Comparison of ENCODE assay signal across 8 mouse cellular contexts in the genomic region with DNA sequence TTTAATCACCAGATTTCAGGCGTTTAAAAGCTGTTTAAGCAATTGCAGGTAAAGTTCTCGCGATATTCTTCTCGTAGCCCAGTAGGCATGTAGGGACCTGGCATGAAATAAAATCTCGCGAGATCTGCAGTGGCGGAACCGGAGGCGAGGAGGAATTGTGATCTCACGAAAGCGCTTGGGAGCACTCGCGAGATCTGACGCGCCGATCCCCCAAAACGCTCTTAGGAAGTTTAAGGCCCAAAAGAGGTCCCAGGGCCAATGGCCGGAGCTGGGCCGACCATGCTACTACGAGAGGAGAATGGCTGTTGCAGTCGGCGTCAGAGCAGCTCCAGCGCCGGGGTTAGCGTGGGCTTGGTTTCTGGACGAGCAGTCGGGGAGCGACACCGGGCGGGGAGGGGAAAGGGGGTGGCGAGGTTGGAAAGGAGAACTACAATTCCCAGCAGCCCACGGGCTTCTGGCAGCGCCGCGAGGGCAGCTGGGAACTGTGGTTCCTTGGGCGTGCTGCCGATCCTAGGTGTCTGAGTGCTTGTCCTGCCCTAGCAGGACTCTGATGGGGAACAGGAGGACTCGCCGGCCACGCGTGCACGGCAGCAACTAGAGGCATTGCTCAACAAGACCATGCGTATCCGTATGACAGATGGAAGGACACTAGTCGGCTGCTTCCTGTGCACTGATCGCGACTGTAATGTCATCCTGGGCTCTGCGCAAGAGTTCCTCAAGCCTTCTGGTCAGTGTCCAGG. TPM values are rescaled to one million over a fixed set of nuclear protein-coding genes. Genes with fewer than 3 reads are reported as not detected.
DNase-seq lines count a peak whose midpoint lies in the region; ATAC-seq lines count a peak whose summit lies in the region.

No protein-coding gene starts in this region.

- H3K9me3 ChIP-seq in hindbrain, embryonic 16.5 days (ENCODE audit: control insufficient read depth, low read length), result no peaks in the 10 kb centered on the region

- H3K4me3 ChIP-seq in hindbrain, embryonic 16.5 days (ENCODE audit: low read length), result peak overlapping the region; percentile 78
- peak overlapping the region; percentile 83 for H3K4me3 ChIP-seq in macrophage (ENCODE audit: inconsistent target)

- ATAC-seq in hindbrain, embryonic 16.5 days, result peak; percentile 94

- H3K9ac ChIP-seq in hindbrain, embryonic 16.5 days (ENCODE audit: low read depth, low read length), result peak overlapping the region; percentile 95

- H3K4me2 ChIP-seq in hindbrain, embryonic 16.5 days (ENCODE audit: low read length), result peak overlapping the region; percentile 80

- H3K36me3 ChIP-seq in hindbrain, embryonic 16.5 days (ENCODE audit: control insufficient read depth, insufficient read depth, low read length), result peaks cover 17% of the 10 kb centered on the region
- H3K36me3 ChIP-seq in macrophage (ENCODE audit: inconsistent target), result 0 out of 2 replicates have a peak, but pooled peaks cover 4% of the 10 kb centered on the region

- H3K27me3 ChIP-seq in hindbrain, embryonic 16.5 days (replicated peaks; ENCODE audit: control insufficient read depth, insufficient read depth, low read length), result no peaks in the 10 kb centered on the region

- H3K79me2 ChIP-seq in macrophage (ENCODE audit: inconsistent target), result peaks cover 10% of the 10 kb centered on the region; the same call in 1 of the 2 replicates

- under 1% methylated on average over 43 of the region's 48 CpGs for WGBS in hindbrain, embryonic 16.5 days
- WGBS in macrophage (ENCODE audit: missing documents), result under 1% methylated on average over 48 of the region's 48 CpGs

- peaks cover 13% of the 10 kb centered on the region for H3K4me1 ChIP-seq in hindbrain, embryonic 16.5 days (ENCODE audit: control insufficient read depth, insufficient read depth, low read depth, low read length)

- peak; percentile 100 for DNase-seq in R1 (ENCODE audit: low read depth, low spot score)
- peak; percentile 95 to 98 for DNase-seq in cerebellum, postnatal 25 days
- peak; percentile 95 to 98 for DNase-seq in frontal cortex, postnatal 36 days (ENCODE audit: low spot score in 2 of 2)
- peak; percentile 91 to 94 for DNase-seq in left cerebral cortex, adult 18-20 months (ENCODE audit: low spot score in 2 of 2)
- DNase-seq in right cerebral cortex, adult 18-20 months, result peak; percentile 97
- peak; percentile 84 for DNase-seq in urinary bladder, postnatal 10 days (ENCODE audit: low spot score)

- H3K27ac ChIP-seq in hindbrain, embryonic 16.5 days (ENCODE audit: low read depth, low read length), result peak overlapping the region; percentile 99
- H3K27ac ChIP-seq in macrophage, result peak overlapping the region; percentile 97

RNA-seq across cellular contexts. Expression of gene Cyb5d1, which starts 0.4 kb away (rescaled TPM):
- 28.7 and 33.0 TPM in 2 replicates for polyA plus RNA-seq in hindbrain, embryonic 16.5 days (2015; fragmentation: Nextera tagmentation; extraction: Ambion mirVana)
- 10 to 100 TPM; 42.7 to 48.1 TPM for total RNA-seq in left cerebral cortex, adult 18-20 months (2021)
- 10 to 100 TPM; 10.2 to 51.5 (median 24.5) TPM for total RNA-seq in macrophage (2018; cell fraction: chromatin; rRNA removed)
- 10 to 100 TPM; 16.0 to 40.0 (median 24.4) TPM for total RNA-seq in macrophage (2018; cell fraction: cytosol; rRNA removed)
- total RNA-seq in macrophage (2018; cell fraction: nucleus; rRNA removed), result 10 to 100 TPM; 17.0 to 48.9 (median 26.3) TPM
- 25.0 to 35.1 TPM (median 31.3 TPM) in 3 replicates for polyA plus RNA-seq in macrophage (2018)

RNA-seq across cellular contexts. Expression of gene Naa38, which starts 0.5 kb away (rescaled TPM):
- polyA plus RNA-seq in hindbrain, embryonic 16.5 days (2015; fragmentation: Nextera tagmentation; extraction: Ambion mirVana), result 102 and 130 TPM in 2 replicates
- total RNA-seq in left cerebral cortex, adult 18-20 months (2021), result 100 to 1,000 TPM; 117 to 120 TPM
- 10 to 100 TPM in 1 of 26 experiments, 1 to 10 TPM in 18, not detected in 7; 1.8 to 14.1 (median 4.3) TPM for total RNA-seq in macrophage (2018; cell fraction: chromatin; rRNA removed)
- 100 to 1,000 TPM in 5 of 26 experiments, 10 to 100 TPM in 21; 63.9 to 111 (median 87.7) TPM for total RNA-seq in macrophage (2018; cell fraction: cytosol; rRNA removed)
- 10 to 100 TPM in 19 of 26 experiments, 1 to 10 TPM in 7; 5.4 to 34.6 (median 15.8) TPM for total RNA-seq in macrophage (2018; cell fraction: nucleus; rRNA removed)
- polyA plus RNA-seq in macrophage (2018), result 60.0 to 104 TPM (median 95.8 TPM) in 3 replicates

RNA-seq across cellular contexts. Expression of gene Tmem88, which starts 2.2 kb away (rescaled TPM):
- 8.9 and 9.2 TPM in 2 replicates for polyA plus RNA-seq in hindbrain, embryonic 16.5 days (2015; fragmentation: Nextera tagmentation; extraction: Ambion mirVana)
- total RNA-seq in left cerebral cortex, adult 18-20 months (2021), result 1 to 10 TPM; 3.4 to 3.7 TPM
- 10 to 100 TPM in 7 of 26 experiments, 1 to 10 TPM in 15, under 1 TPM in 3, not detected in 1; 0.46 to 36.3 (median 4.9) TPM for total RNA-seq in macrophage (2018; cell fraction: chromatin; rRNA removed)
- total RNA-seq in macrophage (2018; cell fraction: cytosol; rRNA removed), result 1 to 10 TPM in 4 of 26 experiments, under 1 TPM in 19, not detected in 3; 0.05 to 1.7 (median 0.34) TPM
- total RNA-seq in macrophage (2018; cell fraction: nucleus; rRNA removed), result 10 to 100 TPM in 6 of 26 experiments, 1 to 10 TPM in 13, under 1 TPM in 1, not detected in 6; 0.36 to 23.4 (median 3.3) TPM
- polyA plus RNA-seq in macrophage (2018), result 0.09 TPM in 1 of 3 replicates, not detected in the others

RNA-seq across cellular contexts. Expression of gene Kdm6b, which starts 17.7 kb away (rescaled TPM):
- 22.9 and 29.0 TPM in 2 replicates for polyA plus RNA-seq in hindbrain, embryonic 16.5 days (2015; fragmentation: Nextera tagmentation; extraction: Ambion mirVana)
- 10 to 100 TPM; 28.2 to 32.2 TPM for total RNA-seq in left cerebral cortex, adult 18-20 months (2021)
- total RNA-seq in macrophage (2018; cell fraction: chromatin; rRNA removed), result 100 to 1,000 TPM in 17 of 26 experiments, 10 to 100 TPM in 9; 22.8 to 979 (median 248) TPM
- total RNA-seq in macrophage (2018; cell fraction: cytosol; rRNA removed), result 100 to 1,000 TPM in 4 of 26 experiments, 10 to 100 TPM in 22; 10.2 to 238 (median 34.9) TPM
- 100 to 1,000 TPM in 14 of 26 experiments, 10 to 100 TPM in 12; 16.8 to 645 (median 137) TPM for total RNA-seq in macrophage (2018; cell fraction: nucleus; rRNA removed)
- polyA plus RNA-seq in macrophage (2018), result 4.5 to 15.0 TPM (median 11.0 TPM) in 3 replicates

RNA-seq across cellular contexts. Expression of gene Chd3, which starts 26.6 kb away (rescaled TPM):
- 68.0 and 73.2 TPM in 2 replicates for polyA plus RNA-seq in hindbrain, embryonic 16.5 days (2015; fragmentation: Nextera tagmentation; extraction: Ambion mirVana)
- total RNA-seq in left cerebral cortex, adult 18-20 months (2021), result 100 to 1,000 TPM; 346 to 387 TPM
- 100 to 1,000 TPM in 25 of 26 experiments, 10 to 100 TPM in 1; 63.9 to 453 (median 249) TPM for total RNA-seq in macrophage (2018; cell fraction: chromatin; rRNA removed)
- 10 to 100 TPM; 29.0 to 87.7 (median 51.6) TPM for total RNA-seq in macrophage (2018; cell fraction: cytosol; rRNA removed)
- 100 to 1,000 TPM in 19 of 26 experiments, 10 to 100 TPM in 7; 53.3 to 254 (median 120) TPM for total RNA-seq in macrophage (2018; cell fraction: nucleus; rRNA removed)
- 43.6 to 105 TPM (median 82.3 TPM) in 3 replicates for polyA plus RNA-seq in macrophage (2018)

Comparison
In these comparisons a context has a peak if more than half of its experiments do, and no peak if none do; other contexts are left out.
1. Peak in every context shown above with its lines: DNase-seq, ATAC-seq, H3K4me3 ChIP-seq and H3K27ac ChIP-seq.